Mouse (Mus musculus) lung, postnatal 25 days (tissue): ENCODE measurements at regions not wholly inside any gene's neighbourhood (a gene's known extent, or its start where the extent isn't known, plus 50 kb on each side); places are given as distances from the start of the nearest gene placed in this dataset.

Experiments
- DNase-seq: peaks from one replicate; pipeline ENCODE4 v3.0.0; 2022; ENCODE audit warnings: low spot score

DNA sequence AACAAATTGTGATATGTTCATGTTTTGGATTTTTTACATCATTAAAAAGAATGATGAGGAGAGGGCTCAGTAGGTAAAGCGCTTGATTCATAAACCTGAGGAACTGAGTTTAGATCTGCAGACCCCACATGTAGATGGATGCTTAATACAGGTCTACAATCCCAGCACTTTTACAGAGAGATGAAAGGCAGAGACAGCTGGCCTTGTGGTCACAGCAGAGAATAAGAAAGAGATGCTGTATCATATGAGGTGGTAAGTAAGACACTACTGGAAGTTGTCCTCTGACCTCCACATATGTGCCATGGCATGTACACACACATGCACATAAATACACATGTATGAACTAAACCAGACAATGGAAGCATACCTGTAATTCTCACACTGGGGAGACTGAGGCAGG is 121.9 kb upstream of the Irf2bp2 start:
- DNase-seq = no peak

DNA sequence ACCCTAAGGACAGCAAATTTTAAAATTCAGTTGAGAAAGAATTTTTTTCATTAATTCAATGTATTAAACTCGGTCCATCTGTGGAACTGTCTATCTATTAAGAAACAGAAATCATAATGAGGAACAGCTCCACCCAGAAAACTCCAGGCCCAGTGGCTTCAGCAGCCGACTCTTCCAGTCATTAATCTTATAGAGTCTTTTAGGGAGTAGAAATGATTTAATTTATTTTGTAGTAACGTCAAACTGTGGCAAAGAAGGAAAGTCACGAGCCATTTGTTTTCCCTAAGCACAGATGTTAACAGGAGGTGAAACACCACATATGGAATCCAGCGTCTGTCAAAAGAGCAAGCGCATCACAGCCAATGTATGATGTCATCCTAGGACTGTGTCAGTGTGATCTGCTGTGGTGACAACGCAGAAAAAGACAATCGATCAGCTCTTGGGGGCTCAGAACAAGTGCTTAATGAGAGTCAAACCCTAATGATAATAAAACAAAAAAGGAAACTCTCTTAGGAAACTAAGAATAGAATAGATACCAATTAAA is 119.9 kb upstream of the Irf2bp2 start:
- no peak for DNase-seq

DNA sequence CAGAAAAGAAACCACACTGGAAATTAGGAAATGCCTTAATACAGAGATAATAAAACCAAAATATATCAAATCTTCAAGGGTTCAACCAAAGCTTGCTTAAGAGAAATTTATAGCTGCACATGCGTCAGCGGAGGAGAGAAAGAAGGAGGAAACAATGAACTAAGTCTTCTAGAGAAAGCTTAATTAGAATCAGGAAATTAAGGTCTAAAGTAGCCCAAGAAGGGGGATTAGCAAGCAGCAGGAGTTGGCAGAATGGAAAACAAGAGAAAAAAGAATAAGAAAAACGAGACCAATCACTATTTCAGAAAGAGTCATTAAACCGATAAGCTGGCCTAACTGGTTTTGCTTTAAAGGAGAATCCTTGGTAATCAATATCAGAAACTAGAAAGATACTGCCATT is 119.4 kb upstream of the Irf2bp2 start:
- DNase-seq = no peak

DNA sequence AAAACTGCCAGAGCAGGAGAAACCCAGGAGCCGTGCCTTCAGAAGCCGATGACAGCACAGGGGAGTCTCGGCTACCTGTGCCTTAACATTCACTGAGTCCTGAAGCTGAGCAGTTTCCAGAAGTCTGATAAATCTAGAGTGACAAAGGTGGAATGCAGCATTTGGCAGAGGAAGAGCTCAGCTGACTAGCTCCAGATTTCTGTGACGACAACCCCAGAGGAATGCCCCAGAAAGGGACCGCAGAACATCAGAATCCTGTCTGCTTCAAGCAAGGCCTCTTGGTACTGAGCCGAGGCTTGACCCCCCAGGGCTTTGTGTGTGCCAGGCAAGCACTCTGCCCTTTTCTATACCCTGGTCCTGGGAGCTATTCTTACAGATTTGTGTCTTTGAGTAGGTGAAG is 119.0 kb upstream of the Irf2bp2 start:
- no peak for DNase-seq

DNA sequence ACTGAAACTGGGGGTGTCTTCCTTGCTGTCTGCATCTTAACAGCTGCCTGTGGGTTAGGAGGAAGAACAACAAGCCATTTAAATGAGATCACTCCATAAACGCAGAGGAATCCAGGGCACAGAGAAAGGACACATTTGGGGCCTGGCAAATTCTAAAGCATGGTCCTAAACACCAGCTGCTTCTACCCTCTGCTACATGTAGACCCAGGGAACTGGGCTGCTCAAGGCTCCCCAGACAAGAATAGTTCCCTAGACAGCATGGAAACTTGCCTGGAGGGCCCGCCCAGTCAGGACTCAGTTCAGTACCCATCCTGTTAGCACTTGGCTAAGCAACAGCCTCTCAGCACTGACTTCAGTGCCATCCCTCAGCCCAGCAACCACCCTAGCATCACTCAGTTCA is 115.2 kb upstream of the Irf2bp2 start:
- DNase-seq = no peak

DNA sequence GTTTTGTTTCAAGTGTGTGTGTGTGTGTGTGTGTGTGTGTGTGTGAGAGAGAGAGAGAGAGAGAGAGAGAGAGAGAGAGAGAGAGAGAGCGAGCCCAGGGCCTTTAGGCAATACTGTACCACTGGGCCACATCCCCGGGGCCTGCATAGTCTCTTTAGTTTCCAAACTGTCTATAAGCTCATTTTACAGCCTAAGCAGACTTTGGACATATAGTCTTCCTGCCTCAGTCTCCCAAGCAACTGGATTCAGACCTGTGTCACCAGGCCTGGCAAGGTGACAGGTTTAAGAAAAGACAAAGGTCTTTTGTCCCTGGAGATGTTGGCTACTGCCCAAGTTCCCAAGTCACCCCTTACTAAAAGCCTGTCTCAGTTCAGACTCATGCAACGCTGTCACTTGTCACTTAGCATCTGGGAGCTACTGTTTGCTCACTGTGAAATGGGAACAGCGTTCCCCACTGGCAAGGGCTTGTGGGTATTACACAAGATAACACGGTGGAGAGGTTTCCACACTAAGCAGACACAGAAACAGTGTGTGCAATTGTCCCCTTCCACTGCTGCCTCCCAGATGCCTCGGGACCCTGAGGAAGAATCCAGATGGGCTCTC is 113.6 kb upstream of the Irf2bp2 start:
- DNase-seq = no peak

DNA sequence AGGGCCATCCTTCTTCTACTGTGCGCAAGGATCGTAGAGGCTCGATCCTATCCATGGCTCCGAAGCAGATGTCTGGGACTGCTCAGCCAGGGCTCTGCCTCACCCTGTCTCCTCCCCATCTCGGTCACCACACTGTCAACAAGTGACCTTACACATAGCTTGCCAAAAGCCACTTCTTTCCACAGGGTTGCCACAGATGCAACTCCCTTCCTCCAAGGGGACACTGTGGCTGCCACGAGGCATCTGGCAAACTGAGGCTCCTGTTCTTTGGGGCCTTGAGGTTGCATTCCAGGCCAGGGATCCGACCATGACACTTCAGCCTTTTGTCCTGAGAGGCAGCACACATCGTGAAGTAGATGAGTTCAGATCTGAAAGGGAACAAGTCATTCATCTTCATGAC is 112.5 kb upstream of the Irf2bp2 start:
- no peak for DNase-seq

DNA sequence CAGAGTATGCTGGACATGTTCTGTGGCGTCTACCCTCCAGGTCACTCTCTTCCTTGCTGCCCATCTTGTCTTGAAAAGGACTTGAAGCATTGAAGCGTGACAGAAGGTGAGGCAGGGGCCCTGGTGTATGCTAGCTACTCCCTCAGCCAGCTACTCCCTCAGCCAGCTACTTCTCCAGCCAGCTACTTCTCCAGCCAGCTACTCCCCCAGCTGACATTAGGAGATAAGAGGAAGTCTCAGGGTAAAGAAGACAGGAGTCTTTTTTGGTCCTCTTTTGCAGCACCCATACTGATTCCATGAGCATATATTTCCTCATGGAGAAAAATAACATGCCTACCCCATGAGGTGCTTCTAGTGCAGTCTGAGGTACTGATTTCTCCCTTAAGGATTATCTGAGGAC is 111.6 kb upstream of the Irf2bp2 start:
- DNase-seq = no peak

DNA sequence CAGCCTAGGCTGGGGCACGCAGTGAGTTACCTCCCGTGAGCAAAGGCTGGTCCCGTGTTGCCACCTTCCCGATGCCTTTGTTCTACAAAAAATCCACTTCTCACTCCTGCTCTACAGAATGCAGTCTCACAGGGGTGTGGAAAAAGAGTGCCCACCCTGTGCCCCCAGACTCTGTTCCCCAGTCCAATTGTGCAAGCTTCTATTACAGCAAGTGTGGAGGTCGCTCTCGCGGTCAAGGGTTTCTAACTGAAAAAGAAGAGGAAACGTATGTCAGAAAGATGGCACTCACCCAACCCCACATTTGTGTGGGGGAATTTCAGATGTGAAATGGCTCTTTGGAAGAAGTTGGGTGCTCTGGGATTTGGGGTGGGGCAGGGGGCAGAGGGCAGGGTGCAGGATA is 110.9 kb upstream of the Irf2bp2 start:
- no peak for DNase-seq

DNA sequence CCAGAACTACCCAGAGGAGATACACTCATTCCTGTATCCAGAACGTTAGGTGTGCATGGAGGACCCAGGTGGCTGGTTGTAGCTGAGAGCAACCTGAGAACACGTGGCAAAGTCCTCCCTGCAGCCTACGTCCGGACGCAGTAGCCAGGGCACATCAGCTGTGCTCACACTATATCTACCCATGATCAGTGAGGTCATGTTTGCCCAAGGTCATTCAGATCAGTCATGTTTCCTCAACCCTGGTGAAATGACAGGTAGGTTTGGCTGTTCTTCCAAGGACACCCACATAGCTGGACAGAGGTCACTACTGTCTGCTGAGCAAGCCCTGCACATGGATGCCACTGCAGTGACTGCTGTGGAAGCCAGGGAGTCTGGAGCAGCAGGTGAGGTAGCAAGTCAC is 109.8 kb upstream of the Irf2bp2 start:
- DNase-seq = no peak

DNA sequence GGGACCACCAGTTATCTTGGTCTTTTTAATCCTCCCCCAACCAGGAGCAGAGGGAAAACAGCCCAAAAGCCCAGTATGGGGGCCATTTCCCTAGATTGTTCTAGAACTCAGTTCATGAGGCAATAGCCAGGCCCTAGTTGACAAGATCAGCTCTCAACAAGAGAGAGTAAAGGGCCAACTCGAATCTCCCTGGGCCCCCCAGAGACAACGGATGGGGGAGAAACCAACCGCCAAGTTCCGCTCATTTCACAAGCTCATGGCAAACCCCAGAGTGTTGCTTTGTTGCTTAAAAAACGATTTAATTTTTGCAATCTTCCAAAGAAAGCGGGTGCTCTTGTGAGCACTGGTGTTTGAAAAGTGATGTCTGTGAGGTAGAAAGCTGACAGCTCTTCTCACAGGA is 108.5 kb upstream of the Irf2bp2 start:
- DNase-seq = no peak

DNA sequence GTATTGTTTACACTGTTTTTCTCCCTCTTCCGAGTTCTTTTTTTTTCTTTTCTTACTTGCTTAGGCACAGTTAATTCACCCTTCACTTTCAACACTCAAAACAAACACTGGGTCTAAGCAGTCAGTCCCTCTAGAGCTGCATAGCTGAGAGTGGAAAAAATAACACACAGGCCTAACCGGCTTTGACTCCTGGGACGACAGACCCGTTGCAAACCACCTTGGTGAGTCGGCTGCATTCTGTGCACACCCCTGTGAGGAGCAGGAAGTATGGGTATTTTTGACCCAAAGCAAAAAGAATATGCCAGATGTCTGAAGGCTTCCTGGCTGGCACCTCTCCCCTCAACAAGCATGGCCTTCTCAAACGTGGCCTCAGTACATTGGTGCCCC is 105.6 kb upstream of the Irf2bp2 start:
- DNase-seq = peak; percentile 69

DNA sequence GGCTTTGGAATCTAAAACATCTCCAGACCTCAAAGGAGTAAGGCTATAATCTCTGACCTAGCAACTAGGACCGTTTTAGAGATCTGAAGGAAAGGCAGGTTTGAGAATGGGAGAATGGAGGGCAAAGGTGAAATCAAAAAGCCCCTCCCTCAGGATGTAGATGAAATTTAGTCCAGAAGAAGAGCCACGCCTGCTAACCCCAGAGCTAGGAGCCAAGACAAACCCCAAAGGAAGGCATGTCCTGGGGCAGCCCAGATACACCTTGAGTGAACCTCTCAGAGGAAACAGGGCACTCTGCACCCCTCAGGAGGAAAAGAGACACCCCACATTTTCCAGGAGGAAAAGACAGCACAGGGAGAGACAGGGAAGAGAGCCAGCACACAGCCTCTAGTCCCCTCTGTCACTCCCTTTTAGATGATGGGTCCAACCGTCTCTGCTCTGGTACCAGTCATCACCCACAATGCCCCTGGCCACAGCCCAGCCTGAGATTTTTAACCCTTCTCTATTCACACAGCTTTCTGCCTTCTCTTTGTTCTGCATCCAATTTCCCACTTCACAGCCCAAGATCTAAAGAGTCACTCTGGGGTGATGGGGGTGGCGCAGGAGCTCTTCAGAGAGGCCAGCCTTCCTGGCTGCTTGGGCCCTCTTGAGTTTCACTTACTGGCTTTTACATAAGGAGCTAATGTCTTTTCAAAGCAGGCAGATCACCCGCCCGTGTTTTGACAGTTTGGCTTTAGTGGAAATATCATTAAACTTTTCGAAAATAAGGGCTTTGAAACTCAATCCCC is 105.0 kb upstream of the Irf2bp2 start:
- peak; percentile 82 for DNase-seq

DNA sequence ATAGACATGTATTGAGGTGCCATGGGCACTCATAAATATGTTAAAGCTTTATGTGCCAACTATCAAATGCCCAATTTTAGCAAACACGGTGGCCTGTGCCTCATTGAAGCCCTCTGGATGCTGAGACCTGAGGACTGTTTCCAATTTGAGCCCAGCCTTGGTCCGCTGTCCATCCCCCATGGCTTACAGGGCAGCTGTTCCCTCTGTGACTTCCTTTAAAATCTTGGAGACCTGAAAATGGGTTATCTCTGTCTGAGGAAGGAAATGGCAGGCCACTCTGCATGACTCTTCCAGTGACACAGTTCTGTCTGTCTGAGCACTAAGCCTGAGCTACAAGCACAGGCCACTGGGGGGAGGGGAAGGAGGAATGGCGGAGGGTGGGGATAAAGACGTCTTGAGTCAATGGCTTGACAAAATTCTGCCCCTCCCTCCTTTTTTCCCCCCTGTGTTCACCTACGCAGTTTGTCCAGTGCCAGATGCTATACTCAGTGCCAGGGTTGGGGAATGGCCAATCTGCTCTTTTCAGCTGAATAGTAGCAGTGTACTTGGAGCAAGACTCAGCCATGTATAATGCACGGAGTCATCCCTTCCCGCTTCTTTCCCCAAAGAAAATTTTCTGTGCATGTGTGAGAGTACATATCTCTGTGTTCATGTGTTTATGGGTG is 102.7 kb upstream of the Irf2bp2 start:
- no peak for DNase-seq

DNA sequence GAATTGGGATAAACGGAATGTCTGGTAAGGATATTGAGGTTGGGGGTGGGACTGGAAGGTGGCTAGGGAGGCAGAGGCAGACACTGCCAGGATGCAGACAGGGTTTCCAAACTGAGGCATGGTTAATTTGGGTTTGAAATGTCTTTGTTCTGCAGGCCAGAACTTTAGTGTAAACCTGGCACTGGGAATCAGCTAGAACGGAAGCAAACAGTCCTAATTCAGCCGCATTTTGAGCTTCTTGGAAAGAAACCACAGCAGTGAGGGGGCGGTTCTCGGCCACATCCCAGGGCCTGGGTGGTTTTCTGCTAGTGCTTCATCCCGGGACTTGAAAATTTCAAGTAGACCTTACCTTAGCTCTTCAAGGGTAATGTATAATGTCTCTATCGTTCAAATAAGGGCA is 100.6 kb upstream of the Irf2bp2 start:
- peak; percentile 56 for DNase-seq

DNA sequence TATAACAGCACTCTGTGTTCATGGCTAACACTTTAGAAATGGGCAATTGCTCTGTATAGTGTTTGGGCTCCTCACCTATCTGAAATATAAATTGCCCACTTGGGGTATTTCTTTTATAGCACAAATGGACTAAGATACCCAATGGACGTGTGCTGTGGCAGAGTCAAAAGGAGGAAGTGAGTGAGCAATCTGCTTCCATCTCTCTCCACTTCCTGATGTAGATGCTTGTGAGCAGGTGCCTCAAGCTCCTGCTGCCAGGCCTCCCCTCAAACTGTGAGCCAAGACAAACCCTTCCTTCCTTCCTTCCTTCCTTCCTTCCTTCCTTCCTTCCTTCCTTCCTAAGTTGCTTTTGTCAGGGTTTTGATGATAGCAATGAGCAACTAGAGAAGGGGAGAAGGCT is 99.9 kb upstream of the Irf2bp2 start:
- DNase-seq = no peak

DNA sequence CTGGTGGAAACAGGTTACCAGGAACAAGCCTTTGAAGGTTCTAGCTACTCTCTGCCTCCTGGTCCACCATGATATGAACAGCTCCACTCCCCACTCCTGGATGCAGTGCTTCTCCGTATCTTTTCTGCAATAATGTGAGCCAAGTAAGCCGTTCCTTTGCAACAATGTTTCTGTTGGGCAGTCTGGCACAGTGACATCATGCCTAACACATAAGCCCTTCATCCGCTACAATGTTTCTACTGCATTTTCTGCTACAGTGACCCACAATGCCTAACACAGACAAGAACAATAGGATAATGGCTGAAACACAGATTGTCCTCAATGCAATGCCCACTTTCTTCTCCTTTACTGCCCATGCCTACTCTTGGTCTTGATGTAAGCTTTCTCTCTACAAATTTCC is 98.9 kb upstream of the Irf2bp2 start:
- DNase-seq = no peak

DNA sequence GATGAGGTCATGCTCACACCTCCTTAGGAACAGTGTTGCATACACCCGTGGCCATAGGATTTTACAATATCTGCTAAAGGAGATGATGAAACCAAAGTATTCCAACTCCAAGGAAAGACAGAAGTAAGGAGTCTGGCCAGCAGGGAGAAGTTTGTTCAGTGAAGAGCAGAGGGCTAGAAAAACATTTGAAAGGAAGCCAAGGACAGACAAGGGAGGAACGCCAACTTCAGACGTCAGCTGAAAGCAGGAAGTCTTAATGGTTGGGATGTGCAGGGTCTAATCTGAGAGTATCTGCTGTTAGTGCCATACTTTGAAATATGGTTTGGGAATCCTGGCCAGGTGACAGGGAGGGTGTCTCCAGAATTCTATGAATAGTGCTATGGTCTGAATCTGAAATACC is 98.5 kb upstream of the Irf2bp2 start:
- DNase-seq = peak; percentile 80

DNA sequence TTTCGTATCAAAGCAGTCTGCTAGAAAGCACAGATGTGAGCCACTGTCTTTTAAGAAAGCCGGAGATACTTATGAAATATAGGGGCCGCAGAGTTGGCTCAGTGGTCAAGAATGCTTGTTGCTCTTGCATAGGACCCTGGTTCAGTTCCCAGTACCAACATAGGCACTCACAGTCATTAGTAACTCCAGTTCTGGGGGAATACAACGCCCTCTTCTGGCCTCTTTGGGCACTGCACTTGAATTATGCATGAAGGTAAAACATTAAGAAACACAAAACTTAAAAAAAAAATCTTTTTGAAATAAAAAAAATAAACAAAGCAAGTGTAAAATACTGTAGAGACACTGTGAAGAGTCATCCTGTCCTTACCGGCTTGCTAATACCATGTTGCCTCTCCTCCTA is 94.7 kb upstream of the Irf2bp2 start:
- no peak for DNase-seq

DNA sequence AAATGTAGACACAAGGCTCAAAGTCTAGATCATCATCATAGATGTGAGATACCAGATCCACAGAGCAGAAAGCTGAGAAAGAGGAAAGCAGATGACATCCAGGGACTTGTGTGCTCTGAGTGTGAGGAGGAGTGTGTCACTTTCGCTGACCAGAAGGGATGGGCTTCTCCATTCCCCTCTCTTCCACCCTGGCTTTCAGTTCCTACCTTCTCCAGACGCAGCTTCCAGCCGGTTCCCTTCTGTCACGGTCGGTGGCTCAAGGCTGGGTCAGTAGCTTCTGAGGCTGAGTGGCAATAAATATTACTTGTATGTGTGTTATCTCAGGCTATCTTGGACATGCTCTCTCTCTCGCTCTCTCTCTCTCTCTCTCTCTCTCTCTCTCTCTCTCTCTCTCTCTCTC is 94.2 kb upstream of the Irf2bp2 start:
- DNase-seq = no peak

DNA sequence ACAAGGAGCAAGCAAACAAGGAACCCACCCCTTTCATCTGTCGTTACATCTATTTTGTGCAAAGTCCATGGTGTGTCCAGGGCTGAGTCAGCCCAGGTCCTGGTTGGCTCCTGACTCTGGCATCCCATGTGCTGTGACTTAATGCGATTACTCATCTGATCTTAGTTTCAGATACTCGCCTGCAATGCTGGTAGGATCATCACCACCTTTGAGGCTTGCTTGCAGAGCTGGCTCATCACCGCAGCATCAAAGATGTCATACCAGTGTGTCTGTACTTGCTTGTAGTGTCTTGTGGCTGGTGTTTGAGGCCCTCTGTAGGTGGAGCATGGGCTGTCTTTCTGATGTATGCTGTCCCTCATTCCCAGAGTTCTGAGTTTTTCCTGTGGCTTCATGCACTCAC is 93.0 kb upstream of the Irf2bp2 start:
- DNase-seq = no peak

DNA sequence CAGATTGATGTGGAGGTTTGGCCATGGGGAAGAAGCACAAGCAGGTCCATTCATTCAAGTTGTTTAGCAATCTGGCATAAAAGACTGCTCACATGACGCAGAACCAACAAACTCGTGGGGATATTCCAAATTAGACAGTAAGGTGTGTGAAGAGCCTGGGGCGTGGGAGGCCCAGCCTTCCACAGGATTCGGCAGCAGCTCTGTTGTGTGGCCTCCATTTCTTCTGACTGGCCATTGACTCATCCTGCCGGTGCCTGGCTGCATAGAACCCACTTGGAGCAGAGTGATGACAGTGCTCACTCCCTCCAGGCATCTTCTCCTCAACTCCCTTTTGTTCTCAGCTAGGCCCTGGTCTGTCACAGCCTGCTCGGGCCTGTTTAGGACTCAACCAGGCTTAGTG is 91.6 kb upstream of the Irf2bp2 start:
- no peak for DNase-seq

DNA sequence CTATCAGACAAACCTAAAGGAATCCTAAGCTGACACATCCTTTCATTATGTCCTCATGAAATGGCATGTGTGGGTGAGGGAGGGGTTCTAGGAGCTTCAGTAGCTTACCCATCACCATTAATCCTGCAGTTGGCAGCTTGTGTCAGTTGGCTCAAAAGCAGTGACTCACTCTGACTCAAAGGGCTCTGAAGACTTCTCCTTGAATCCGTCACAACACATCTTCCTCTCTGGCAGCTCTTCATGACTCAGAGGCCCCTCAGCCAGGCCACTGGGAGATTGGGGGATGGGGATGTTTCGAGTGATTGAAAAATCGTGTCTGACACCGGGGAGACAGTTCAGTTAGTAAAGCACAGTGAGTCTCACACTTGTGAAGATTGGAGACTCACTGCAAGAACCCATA is 90.2 kb upstream of the Irf2bp2 start:
- no peak for DNase-seq
